Mouse (Mus musculus) brain, embryonic 14.5 days (tissue): ENCODE data around the gene Hspa1l. TPM values are rescaled to one million over a fixed set of nuclear protein-coding genes. Genes with fewer than 3 reads are reported as not detected.
A peak's percentile ranks its signal among the peaks of the same experiment; 100 is the strongest.
"Not testable (repeated sequence)": the region's sequence is repeated elsewhere in the genome, so short reads cannot be mapped to it uniquely, and the experiment has no call there.

Experiments
- DNase-seq: peaks from one replicate; pipeline ENCODE4 v3.0.0-alpha.2; 2011; ENCODE audit warnings: low read depth
- CTCF ChIP-seq: fragments of 200-500 bp; IDR thresholded peaks from 2 replicates; pipeline ENCODE4 v1.5.1; 2012; ENCODE audit warnings: inconsistent platforms, mild to moderate bottlenecking, moderate library complexity, borderline replicate concordance; ENCODE audit not compliant: insufficient read depth, insufficient read length; ENCODE audit errors: extremely low read depth
- POLR2A ChIP-seq: fragments of 200-500 bp; IDR thresholded peaks from 2 replicates; pipeline ENCODE4 v1.6.1; 2012; ENCODE audit warnings: mild to moderate bottlenecking, inconsistent platforms, borderline replicate concordance; ENCODE audit not compliant: poor library complexity, insufficient read depth, insufficient read length, severe bottlenecking; ENCODE audit errors: extremely low read depth
- polyA plus RNA-seq: library from polyadenylated mRNA; depleted of rRNA; stranded (reverse); fragments of >200 nt; gene quantifications from 2 replicates; pipeline ENCODE4 v1.2.3, GENCODE M21; 2012

Gene Hspa1l
- polyA plus RNA-seq, 1 experiment, result 0.40 TPM

DNA sequence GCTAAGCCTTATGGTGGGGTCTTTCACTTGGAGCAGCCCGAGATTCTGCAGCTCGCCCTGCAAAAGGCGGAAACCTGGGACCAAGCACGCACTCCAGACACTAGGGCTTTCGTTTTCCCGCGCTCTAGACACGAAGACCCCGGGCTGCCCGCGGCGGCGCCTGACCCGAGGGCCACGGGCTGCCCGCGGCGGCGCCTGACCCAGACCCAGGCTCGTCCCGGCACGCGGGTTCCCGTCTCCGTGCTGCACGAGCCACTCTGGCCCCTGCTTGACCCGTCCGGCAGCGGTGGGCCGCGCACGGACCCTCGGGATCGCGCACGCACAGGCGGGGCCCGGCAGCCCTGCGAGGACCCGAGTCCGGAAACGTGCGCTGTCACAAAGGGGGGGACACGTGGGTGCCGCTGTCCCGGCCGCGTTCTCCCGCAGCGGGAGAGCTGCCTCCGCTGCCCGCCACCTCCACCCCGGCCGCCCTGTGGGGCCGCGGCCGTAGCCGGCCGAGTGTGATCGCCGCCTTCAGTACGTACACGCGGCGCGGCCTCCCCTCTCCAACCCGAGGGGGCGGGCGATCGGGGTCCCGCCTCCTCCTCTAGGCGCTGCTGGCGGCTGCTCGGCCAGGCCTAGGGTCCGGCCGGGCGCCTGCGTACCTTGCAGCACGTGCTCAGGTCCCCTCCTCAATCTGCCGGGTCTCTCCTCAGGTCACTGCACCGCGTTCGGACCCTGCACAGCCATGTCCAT is 28.4 kb downstream of the Hspa1l start, which contains the start of gene Vars:
Gene Vars, plus strand, starts transcription at position 271 of the 735 bp plus-strand sequence.
- DNase-seq, result peak; percentile 93
- TF ChIP-seq POLR2A (peak; percentile 78; the same call in 1 of the 2 replicates), CTCF (no peak)

DNA sequence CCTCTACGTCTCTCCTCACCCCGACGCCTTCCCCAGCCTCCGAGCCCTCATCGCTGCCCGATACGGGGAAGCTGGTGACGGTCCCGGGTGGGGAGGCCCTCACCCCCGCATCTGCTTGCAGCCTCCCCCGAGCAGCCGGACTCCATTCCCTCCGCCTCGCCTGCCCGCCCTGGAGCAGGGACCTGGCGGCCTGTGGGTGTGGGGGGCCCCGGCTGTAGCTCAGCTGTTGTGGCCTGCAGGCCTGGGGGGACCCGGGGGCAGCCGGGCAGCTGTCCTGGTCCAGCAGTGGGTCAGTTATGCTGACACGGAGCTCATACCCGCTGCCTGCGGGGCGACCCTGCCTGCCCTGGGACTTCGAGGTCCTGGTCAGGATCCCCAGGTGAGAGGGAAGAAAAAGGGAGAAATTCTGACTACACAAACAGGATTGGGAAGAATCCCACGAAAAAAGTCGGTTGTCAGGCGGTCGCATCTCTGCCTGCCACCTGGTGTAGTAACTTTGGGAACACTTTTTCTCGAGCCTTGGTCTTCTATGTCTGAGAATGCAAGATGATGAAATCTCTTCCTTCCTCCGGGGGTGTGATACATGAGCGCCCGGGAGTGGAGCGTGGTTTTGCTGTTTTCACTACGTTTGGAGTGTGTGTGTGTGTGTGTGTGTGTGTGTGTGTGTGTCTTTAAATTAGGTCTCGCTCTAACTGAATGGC is 29.1 kb downstream of the Hspa1l start:
- peak; percentile 53 for DNase-seq
- no peak for TF ChIP-seq CTCF
- no peak for TF ChIP-seq POLR2A

DNA sequence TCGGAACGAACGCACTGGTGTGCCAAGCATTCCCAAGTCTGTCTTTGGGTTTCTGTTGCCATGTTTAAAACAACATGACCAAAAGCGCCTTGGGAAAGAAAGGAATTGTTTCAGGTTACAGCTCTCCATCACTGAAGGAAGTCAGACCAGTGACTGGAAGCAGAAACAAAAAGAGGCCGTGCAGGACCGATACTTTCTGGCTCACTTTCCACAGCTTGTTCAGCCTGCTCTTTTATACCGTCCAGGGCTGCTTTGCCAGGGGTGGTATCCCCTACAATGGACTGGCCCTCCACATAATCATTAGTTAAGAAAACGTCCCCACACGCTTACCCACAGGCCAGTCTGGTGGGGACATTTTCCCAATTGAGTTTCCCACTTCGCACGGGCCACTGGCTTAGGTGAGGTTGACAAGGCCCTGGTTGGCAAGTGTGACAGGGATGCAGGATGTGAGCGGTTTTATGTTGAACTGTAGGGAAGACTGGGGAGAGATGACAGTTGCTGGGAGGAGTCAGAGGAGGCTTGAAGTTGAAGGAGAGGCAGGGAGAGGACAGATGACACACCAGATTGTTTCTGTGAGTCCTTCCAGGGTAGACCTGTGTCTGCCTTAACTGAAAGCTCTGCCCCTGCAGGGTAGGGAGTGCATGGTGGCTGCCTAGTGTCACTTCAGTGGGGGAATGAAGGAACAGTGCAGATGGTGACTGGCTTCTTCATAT is 29.8 kb downstream of the Hspa1l start:
- no peak for TF ChIP-seq CTCF
- no peak for TF ChIP-seq POLR2A
- DNase-seq, result peak; percentile 13

DNA sequence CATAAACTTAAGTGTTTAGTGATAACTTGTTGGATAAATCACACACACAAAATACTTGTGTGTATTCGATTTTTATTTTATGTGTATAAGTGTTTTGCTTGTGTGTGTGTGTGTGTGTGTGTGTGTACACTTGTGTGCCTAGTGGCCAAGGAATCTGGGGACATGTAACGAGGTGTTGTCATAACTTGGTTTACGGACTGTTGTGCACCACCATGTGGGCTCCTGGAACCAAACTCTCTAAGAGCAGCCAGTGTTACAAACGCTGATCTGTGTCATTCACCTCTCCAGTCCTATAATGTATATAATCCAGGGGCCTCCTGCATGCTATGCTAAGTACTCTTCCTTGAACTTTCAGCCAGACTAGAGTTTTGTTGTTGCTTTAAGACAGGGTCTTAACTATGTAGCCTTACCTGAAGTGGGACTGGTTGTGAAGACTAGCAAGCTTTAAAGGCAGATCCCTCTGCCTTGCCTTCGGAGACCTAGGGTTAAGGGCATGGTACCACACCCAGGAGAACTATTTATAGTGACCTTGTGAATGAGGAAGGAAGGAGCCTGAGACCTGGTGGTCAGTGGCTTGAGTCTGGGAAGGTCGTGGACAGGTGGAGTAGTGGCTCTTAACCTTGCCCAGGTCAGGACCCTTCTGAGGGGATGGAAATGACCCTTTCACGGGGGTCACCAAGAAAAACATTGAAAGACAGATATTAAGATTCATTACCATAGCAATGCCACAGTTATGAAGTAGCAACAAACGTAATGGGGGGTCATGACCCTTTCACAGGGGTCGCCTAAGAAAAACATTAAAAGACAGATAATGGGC is 30.7 kb downstream of the Hspa1l start:
- DNase-seq, result no peak
- TF ChIP-seq CTCF (no peak), POLR2A (no peak)

DNA sequence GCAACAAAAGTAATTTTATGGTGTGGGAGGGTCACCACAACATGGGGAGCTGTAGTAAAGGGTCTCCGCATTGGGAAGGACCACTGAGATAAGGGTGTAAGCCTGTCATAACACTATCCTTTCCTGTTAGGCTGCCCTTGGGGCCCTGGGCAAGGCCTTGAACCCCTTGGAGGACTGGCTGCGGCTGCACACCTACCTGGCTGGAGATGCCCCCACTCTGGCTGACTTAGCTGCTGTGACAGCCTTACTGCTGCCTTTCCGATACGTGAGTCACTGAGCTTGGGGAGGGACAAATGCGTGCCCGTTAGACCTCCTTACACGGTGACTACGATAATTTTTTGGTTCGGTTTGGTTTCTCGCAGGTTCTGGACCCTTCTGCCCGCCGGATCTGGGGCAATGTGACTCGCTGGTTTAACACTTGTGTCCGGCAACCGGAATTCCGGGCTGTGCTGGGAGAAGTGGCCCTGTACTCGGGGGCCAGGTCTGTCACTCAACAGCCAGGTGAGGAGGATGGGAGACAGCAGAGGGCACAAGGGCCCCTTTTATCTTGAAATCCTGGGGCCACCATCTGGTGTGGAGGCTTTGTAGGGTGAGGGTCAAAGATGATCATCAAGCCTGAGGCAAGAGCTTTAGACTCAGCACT is 31.7 kb downstream of the Hspa1l start:
- no peak for DNase-seq
- no peak for TF ChIP-seq CTCF
- TF ChIP-seq POLR2A, result no peak

DNA sequence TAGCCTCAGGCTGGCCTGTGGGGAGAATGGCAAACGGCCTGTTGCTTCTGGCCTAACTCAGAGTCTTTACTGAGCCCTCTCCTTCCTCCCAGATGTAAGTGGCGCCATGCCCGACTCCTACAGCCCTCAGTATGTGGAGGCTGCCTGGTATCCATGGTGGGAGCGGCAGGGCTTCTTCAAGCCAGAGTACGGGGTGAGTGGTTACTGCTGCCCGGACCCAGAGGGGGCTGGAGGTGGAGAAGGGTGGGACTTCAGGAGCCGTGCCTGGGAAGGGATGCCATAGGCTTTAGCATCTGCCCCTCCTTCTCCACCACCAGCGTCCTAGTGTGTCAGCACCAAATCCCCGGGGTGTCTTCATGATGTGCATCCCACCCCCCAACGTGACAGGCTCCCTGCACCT is 32.7 kb downstream of the Hspa1l start:
- no peak for DNase-seq
- TF ChIP-seq CTCF (no peak), POLR2A (no peak)

DNA sequence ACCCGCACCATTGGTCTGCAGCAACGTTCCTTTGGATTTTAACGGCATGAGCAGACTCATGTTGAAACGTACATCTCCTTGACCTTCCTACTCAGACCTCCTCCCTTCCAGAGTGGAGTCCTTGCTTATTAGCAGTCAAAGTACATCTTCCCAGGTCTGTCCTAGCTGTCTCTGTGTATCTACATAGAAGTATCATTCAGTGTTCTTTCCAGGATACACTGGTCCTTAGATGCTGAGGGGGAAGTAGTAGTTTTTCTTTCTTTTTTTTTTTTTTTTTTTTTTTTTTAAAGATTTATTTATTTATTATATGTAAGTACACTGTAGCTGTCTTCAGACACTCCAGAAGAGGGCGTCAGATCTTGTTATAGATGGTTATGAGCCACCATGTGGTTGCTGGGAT is 33.4 kb downstream of the Hspa1l start:
- not testable (repeated sequence) for DNase-seq

DNA sequence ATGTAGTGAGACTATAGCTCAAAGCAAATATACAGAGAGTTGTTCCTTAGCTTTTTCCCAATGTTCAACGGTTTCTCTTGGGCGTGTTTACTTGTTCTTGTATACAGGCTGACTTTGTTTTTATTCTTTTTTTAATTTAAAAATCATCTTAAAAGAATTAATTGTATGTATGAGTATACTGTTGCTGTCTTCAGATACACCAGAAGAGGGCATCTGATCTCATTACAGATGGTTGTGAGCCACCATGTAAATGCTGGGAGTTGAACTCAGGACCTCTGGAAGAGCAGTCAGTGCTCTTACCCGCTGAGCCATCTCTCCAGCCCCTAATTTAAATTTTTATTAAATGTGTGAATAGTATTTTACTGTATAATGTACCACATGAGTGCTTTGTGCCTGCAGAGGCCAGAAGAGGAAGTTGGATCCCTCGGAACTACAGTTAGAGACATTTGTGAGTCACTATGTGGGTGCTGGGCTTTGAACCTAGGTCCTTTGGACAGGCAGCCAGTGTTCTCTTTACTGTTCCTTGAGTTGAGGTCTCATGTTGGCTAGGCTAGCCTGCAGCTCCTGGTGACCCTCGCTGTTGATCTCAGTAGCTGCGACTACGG is 35.0 kb downstream of the Hspa1l start:
- no peak for DNase-seq
- no peak for TF ChIP-seq POLR2A
- TF ChIP-seq CTCF, result no peak

DNA sequence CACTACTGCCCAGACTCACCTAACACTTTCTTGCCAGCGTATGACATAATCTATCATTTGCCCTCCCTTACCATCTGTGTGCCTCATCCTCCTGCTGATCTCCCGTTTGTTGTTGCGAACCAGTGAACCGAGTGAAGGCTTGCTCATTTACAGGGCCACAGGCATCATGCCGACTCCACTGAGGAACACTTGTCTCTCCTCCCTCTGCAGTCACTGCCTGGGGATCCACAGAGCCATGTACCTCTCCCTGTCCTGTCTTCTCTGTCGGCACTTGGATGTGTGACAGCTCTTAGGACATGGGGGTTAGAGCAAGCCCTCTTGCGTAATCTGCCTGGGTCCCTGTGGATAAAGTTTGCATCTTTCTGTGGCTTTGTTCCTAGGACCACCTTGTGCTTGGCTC is 37.1 kb downstream of the Hspa1l start:
- DNase-seq, result no peak
- TF ChIP-seq CTCF (no peak), POLR2A (no peak)

DNA sequence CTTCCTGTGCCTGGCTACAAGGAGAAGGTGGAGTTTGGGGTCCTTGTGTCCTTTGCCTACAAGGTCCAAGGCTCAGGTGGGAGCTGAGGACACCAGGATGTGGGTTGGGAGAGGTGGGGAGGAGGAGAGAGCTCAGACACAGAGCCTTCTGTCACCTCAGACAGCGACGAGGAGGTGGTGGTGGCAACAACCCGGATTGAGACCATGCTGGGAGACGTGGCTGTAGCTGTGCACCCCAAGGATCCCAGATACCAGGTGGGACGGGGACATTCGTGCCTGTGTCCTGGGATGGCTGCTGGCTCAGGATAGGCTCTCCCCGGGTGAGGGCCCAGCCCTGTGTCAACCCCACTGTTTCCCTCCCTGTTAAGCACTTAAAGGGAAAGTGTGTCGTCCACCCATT is 38.9 kb downstream of the Hspa1l start:
- DNase-seq, result no peak
- TF ChIP-seq CTCF, result no peak
- TF ChIP-seq POLR2A, result no peak
